Mouse (Mus musculus) forebrain, embryonic 15.5 days (tissue): ENCODE measurements around the gene Odf2. TPM values are rescaled to one million over a fixed set of nuclear protein-coding genes. Genes with fewer than 3 reads are reported as not detected.
A peak's percentile ranks its signal among the peaks of the same experiment; 100 is the strongest.

ENCODE experiments used
- ATAC-seq: fragments of 200-750 bp; cut with Nextera tagmentation; replicated peaks from 2 replicates; pipeline ENCODE4 v1.8.0; 2017; ENCODE audit warnings: mild to moderate bottlenecking, moderate TSS enrichment, moderate library complexity
- H3K27ac ChIP-seq: fragments of 300-500 bp; sonication (generic); replicated peaks from 2 replicates; pipeline ENCODE4 v1.5.1; 2015; ENCODE audit warnings: mild to moderate bottlenecking, inconsistent platforms
- H3K27me3 ChIP-seq: fragments of 300-500 bp; sonication (generic); 2 replicates; pipeline ENCODE4 v1.6.1; 2015; ENCODE audit warnings: inconsistent platforms
- H3K36me3 ChIP-seq: fragments of 300-500 bp; sonication (generic); 2 replicates; pipeline ENCODE4 v1.6.1; 2015; ENCODE audit warnings: mild to moderate bottlenecking, inconsistent platforms
- H3K4me1 ChIP-seq: fragments of 300-500 bp; sonication (generic); 2 replicates; pipeline ENCODE4 v1.6.1; 2015; ENCODE audit warnings: inconsistent platforms
- H3K4me2 ChIP-seq: fragments of 300-500 bp; sonication (generic); replicated peaks from 2 replicates; pipeline ENCODE4 v1.6.1; 2015; ENCODE audit warnings: mild to moderate bottlenecking, inconsistent platforms
- H3K4me3 ChIP-seq: fragments of 300-500 bp; sonication (generic); 2 replicates; pipeline ENCODE4 v1.5.1; 2015; ENCODE audit warnings: mild to moderate bottlenecking, inconsistent platforms
- H3K9ac ChIP-seq: fragments of 300-500 bp; sonication (generic); replicated peaks from 2 replicates; pipeline ENCODE4 v1.6.1; 2015; ENCODE audit warnings: mild to moderate bottlenecking, inconsistent platforms
- H3K9me3 ChIP-seq: fragments of 300-500 bp; sonication (generic); 2 replicates; pipeline ENCODE4 v1.6.1; 2016; ENCODE audit warnings: inconsistent platforms
- WGBS: fragments of 180-500 bp; shearing (Covaris S2); methylation state at CpG from one replicate; pipeline ENCODE4 v1.1.7; 2015; ENCODE audit warnings: mixed read lengths; 5-methylcytosine and 5-hydroxymethylcytosine counted together
- polyA plus RNA-seq: library from polyadenylated mRNA; unstranded; fragments of >200 nt; fragmentation: Nextera tagmentation; extraction: Ambion mirVana; gene quantifications from 2 replicates; pipeline ENCODE4 v1.2.1, GENCODE M21; 2015

The Odf2 gene
- polyA plus RNA-seq, 1 experiment from 2014 or later, result 67.9 TPM

DNA sequence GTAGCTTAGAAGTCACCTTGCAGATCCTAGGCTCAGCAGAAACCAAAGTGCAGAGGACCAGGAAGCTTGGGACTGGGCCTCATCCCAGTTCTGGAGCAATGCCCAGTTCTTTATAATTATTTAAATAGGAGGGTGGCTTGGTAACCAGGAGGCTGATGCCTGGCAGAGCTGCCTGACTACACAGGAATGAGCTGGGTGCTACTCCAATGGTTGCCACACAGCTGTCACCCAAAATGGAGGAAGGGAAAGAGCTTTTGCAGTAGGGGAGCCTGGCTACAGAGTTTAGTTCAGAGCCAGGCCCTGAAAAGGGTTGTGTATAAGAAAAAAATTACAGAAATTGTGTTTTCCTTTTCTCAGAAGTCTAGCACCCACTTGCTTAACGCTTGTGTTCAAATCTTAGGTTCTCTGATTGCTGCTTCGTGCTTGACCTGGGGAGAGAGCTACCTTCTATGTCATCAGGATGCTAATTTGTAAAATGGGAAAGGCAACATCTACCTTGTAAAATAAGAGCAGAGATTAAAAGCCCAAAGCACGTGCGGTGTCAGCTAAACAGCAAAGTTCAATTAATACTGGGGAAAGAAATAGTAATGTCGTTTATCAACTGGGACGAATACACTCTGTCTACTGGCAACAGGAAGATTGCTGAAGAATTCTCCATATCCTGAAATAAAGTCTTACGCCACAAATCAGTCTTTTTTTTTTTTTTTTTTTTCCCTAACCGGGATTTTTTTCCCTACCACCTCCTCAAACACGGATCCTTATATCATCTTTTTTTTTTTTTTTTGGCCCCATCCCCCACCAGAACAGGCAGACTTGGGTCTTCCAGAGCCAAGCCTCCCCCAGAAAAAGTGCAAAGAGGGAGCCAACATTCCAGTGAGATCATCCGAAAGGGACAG lies 75.6 kb downstream of the Odf2 start:
- no peaks in the 10 kb centered on the region for H3K9me3 ChIP-seq
- 12% methylated on average over 10 of the region's 10 CpGs for WGBS
- H3K4me2 ChIP-seq, result peak overlapping the region; percentile 58
- peaks cover 50% of the 10 kb centered on the region for H3K4me1 ChIP-seq
- H3K36me3 ChIP-seq, result peaks cover 8% of the 10 kb centered on the region
- H3K27me3 ChIP-seq, result no peaks in the 10 kb centered on the region
- ATAC-seq, result peak; percentile 47
- peak overlapping the region; percentile 91 for H3K4me3 ChIP-seq
- peak overlapping the region; percentile 97 for H3K27ac ChIP-seq
- peak overlapping the region; percentile 100 for H3K9ac ChIP-seq

- Histone ChIP-seq H3K27ac (peak within 1 kb of the TSS; percentile 97), H3K4me3 (peak within 1 kb of the TSS; percentile 91), H3K4me2 (peak within 1 kb of the TSS; percentile 59), H3K9me3 (no peaks in the 10 kb centered on the region), H3K9ac (peak within 1 kb of the TSS; percentile 100), H3K36me3 (peaks cover 9% of the 10 kb centered on the region), H3K27me3 (no peaks in the 10 kb centered on the region), H3K4me1 (peaks cover 58% of the 10 kb centered on the region)
- under 1% methylated on average over 57 of the region's 82 CpGs for WGBS
- ATAC-seq, result peak; percentile 99
These were observed 76.3 kb downstream of the Odf2 start, which contains the start of gene Sptan1 for GRCm38 (mm10) chr2:29965250-29965843. TSS of gene Sptan1 (plus strand) at chr2:29965560.

GRCm38 (mm10) chr2:29965906-29966305 lies 76.9 kb downstream of the Odf2 start:
- no peaks in the 10 kb centered on the region for H3K9me3 ChIP-seq
- under 1% methylated on average over 34 of the region's 41 CpGs for WGBS
- peak overlapping the region; percentile 97 for H3K27ac ChIP-seq
- peak overlapping the region; percentile 59 for H3K4me2 ChIP-seq
- ATAC-seq, result peak; percentile 34
- peak overlapping the region; percentile 100 for H3K9ac ChIP-seq
- H3K36me3 ChIP-seq, result peaks cover 9% of the 10 kb centered on the region
- H3K4me1 ChIP-seq, result peaks cover 62% of the 10 kb centered on the region
- H3K27me3 ChIP-seq, result no peaks in the 10 kb centered on the region
- peak overlapping the region; percentile 91 for H3K4me3 ChIP-seq

DNA sequence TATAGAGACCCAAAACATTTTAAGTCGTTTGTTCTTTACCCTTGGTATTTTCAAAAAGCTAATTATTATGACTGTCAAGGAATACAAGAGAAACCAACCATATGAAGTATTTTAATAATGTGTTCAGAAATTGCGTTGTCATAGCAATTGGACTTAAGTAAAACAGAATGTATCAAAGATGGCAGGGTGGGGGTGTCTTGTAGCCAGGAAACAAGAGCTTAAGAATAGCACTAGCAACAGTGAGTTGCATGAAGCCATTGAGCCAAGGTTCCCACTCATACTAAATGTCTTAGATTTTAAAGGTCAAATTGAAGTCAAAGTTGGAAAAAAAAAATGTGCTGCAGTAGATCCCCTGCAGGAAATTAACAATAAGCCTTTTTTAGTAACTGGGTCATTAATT lies 77.8 kb downstream of the Odf2 start:
- WGBS, result 51% methylated on average over 2 of the region's 2 CpGs

GRCm38 (mm10) chr2:29967768-29968167 lies 78.7 kb downstream of the Odf2 start:
- H3K9ac ChIP-seq, result peak overlapping the region; percentile 100; the same call in 1 of the 2 replicates

More for the DNA sequence above, 77.8 kb downstream of the Odf2 start:
- no peak for ATAC-seq
- Histone ChIP-seq H3K27me3 (no peaks in the 10 kb centered on the region), H3K27ac (no peak overlapping the region; the same call in 1 of the 2 replicates), H3K9me3 (no peaks in the 10 kb centered on the region), H3K4me3 (peak overlapping the region; percentile 91), H3K9ac (peak overlapping the region; percentile 100), H3K4me2 (peak overlapping the region; percentile 59), H3K36me3 (peaks cover 9% of the 10 kb centered on the region), H3K4me1 (peaks cover 71% of the 10 kb centered on the region)

GRCm38 (mm10) chr2:29968638-29969037 lies 79.6 kb downstream of the Odf2 start:
- no peaks in the 10 kb centered on the region for H3K9me3 ChIP-seq
- peaks cover 80% of the 10 kb centered on the region for H3K4me1 ChIP-seq
- H3K4me3 ChIP-seq, result no peak overlapping the region
- H3K9ac ChIP-seq, result no peak overlapping the region
- H3K27me3 ChIP-seq, result no peaks in the 10 kb centered on the region
- 82% methylated on average over 5 of the region's 5 CpGs for WGBS
- H3K27ac ChIP-seq, result no peak overlapping the region
- 0 out of 2 replicates have a peak overlapping the region, but pooled peaks have one; percentile 6 for H3K4me2 ChIP-seq
- no peak for ATAC-seq
- H3K36me3 ChIP-seq, result peaks cover 9% of the 10 kb centered on the region

More at GRCm38 (mm10) chr2:29967768-29968167, 78.7 kb downstream of the Odf2 start:
- ATAC-seq, result no peak
- H3K4me3 ChIP-seq, result peak overlapping the region; percentile 91
- peak overlapping the region; percentile 41; the same call in 1 of the 2 replicates for H3K27ac ChIP-seq
- H3K9me3 ChIP-seq, result no peaks in the 10 kb centered on the region
- WGBS, result 41% methylated on average over 5 of the region's 5 CpGs
- H3K4me2 ChIP-seq, result peak overlapping the region; percentile 59
- H3K36me3 ChIP-seq, result peaks cover 9% of the 10 kb centered on the region
- H3K27me3 ChIP-seq, result no peaks in the 10 kb centered on the region
- peaks cover 79% of the 10 kb centered on the region for H3K4me1 ChIP-seq

- Histone ChIP-seq H3K4me2 (no peak overlapping the region), H3K9me3 (no peaks in the 10 kb centered on the region), H3K4me3 (no peak overlapping the region), H3K9ac (no peak overlapping the region), H3K36me3 (peaks cover 19% of the 10 kb centered on the region), H3K27ac (peak overlapping the region; percentile 28; the same call in 1 of the 2 replicates), H3K4me1 (peaks cover 62% of the 10 kb centered on the region), H3K27me3 (no peaks in the 10 kb centered on the region)
- no peak for ATAC-seq
- WGBS, result 71% methylated on average over 9 of the region's 9 CpGs
These were observed 83.0 kb downstream of the Odf2 start for GRCm38 (mm10) chr2:29971838-29972635.

- peaks cover 47% of the 10 kb centered on the region for H3K4me1 ChIP-seq
- ATAC-seq, result no peak
- peaks cover 23% of the 10 kb centered on the region for H3K36me3 ChIP-seq
- H3K9ac ChIP-seq, result no peak overlapping the region
- H3K4me2 ChIP-seq, result no peak overlapping the region
- H3K27me3 ChIP-seq, result no peaks in the 10 kb centered on the region
- H3K9me3 ChIP-seq, result no peaks in the 10 kb centered on the region
- H3K4me3 ChIP-seq, result no peak overlapping the region
- no peak overlapping the region for H3K27ac ChIP-seq
- WGBS, result 10% methylated on average over 2 of the region's 2 CpGs
These were observed 84.5 kb downstream of the Odf2 start for GRCm38 (mm10) chr2:29973525-29973924.

DNA sequence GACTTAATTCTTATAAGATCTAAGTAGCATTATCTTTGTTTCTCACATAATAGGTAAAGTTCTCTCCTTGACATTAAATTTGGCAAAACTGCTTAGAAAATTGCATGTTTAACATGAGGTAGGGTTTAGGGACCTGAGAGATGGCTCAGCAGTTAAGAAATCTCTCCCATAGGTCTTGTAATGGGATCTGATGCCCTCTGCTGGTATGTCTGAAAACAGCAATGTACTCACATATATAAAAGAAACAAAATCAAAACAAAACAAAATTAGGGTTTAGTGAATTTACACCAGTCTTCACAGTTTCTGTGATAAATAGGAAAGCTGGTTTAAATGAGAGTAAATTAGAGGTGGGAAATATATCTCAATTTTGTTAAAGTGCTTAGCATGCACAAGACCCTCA lies 88.3 kb downstream of the Odf2 start:
- Histone ChIP-seq H3K27ac (no peak overlapping the region), H3K4me1 (peaks cover 13% of the 10 kb centered on the region), H3K4me3 (no peak overlapping the region), H3K9ac (no peak overlapping the region), H3K27me3 (no peaks in the 10 kb centered on the region), H3K4me2 (no peak overlapping the region), H3K36me3 (peaks cover 51% of the 10 kb centered on the region), H3K9me3 (no peaks in the 10 kb centered on the region)
- no peak for ATAC-seq

GRCm38 (mm10) chr2:29980661-29981060 lies 91.6 kb downstream of the Odf2 start:
- no peak overlapping the region for H3K9ac ChIP-seq
- no peak overlapping the region for H3K4me3 ChIP-seq
- H3K36me3 ChIP-seq, result peaks cover 83% of the 10 kb centered on the region
- 93% methylated on average over 1 of the region's 1 CpGs for WGBS
- no peaks in the 10 kb centered on the region for H3K4me1 ChIP-seq
- no peak for ATAC-seq
- H3K9me3 ChIP-seq, result no peaks in the 10 kb centered on the region
- no peak overlapping the region for H3K4me2 ChIP-seq
- H3K27me3 ChIP-seq, result no peaks in the 10 kb centered on the region
- no peak overlapping the region for H3K27ac ChIP-seq
